Mouse (Mus musculus) stomach, embryonic 16.5 days (tissue): ENCODE results near the gene Serpina1a. TPM values are rescaled to one million over a fixed set of nuclear protein-coding genes. Genes with fewer than 3 reads are reported as not detected.
"Not testable (repeated sequence)": the region's sequence is repeated elsewhere in the genome, so short reads cannot be mapped to it uniquely, and the experiment has no call there.

Experiments used
- ATAC-seq: fragments of 200-750 bp; cut with Nextera tagmentation; 2 replicates; pipeline ENCODE4 v1.8.0; 2017; ENCODE audit warnings: moderate number of reproducible peaks, moderate TSS enrichment; ENCODE audit not compliant: insufficient read depth, low FRiP score
- H3K27ac ChIP-seq: fragments of 300-500 bp; sonication (generic); 2 replicates; pipeline ENCODE4 v1.5.1; 2014; ENCODE audit warnings: low read length
- H3K27me3 ChIP-seq: fragments of 300-500 bp; sonication (generic); 2 replicates; pipeline ENCODE4 v1.6.1; 2014; ENCODE audit warnings: low read length, control low read depth, mixed read lengths; ENCODE audit not compliant: control insufficient read depth, insufficient read depth
- H3K36me3 ChIP-seq: fragments of 300-500 bp; sonication (generic); 2 replicates; pipeline ENCODE4 v1.6.1; 2014; ENCODE audit warnings: low read length; ENCODE audit not compliant: control insufficient read depth, insufficient read depth
- H3K4me1 ChIP-seq: fragments of 300-500 bp; sonication (generic); 2 replicates; pipeline ENCODE4 v1.6.1; 2014; ENCODE audit warnings: low read length, control low read depth, mixed read lengths; ENCODE audit not compliant: control insufficient read depth, insufficient read depth
- H3K4me2 ChIP-seq: fragments of 300-500 bp; sonication (generic); 2 replicates; pipeline ENCODE4 v1.6.1; 2014; ENCODE audit warnings: low read depth, low read length, mixed read lengths
- H3K4me3 ChIP-seq: fragments of 300-500 bp; sonication (generic); replicated peaks from 2 replicates; pipeline ENCODE4 v1.5.1; 2014; ENCODE audit warnings: mild to moderate bottlenecking, low read length
- H3K9ac ChIP-seq: fragments of 300-500 bp; sonication (generic); 2 replicates; pipeline ENCODE4 v1.6.1; 2014; ENCODE audit warnings: low read length
- H3K9me3 ChIP-seq: fragments of 300-500 bp; sonication (generic); replicated peaks from 2 replicates; pipeline ENCODE4 v1.6.1; 2016; ENCODE audit warnings: low read length, control low read depth; ENCODE audit not compliant: control insufficient read depth
- WGBS: fragments of 180-500 bp; shearing (Covaris S2); extraction: QIAGEN DNeasy Blood & Tissue Kit; methylation state at CpG from one replicate; pipeline ENCODE4 v1.1.7; 2014; 5-methylcytosine and 5-hydroxymethylcytosine counted together
- polyA plus RNA-seq: library from polyadenylated mRNA; unstranded; fragments of >200 nt; fragmentation: Nextera tagmentation; extraction: Ambion mirVana; gene quantifications from 2 replicates; pipeline ENCODE4 v1.2.1, GENCODE M21; 2015

Serpina1a gene
- 29.1 and 33.5 TPM in 2 replicates for polyA plus RNA-seq

GRCm38 (mm10) chr12:103863101-103863974 is at the start of gene Serpina1a:
Gene Serpina1a (minus strand): TSS chr12:103863562.
- not testable (repeated sequence) for ATAC-seq, H3K4me3 ChIP-seq, H3K4me1 ChIP-seq, H3K36me3 ChIP-seq, H3K9ac ChIP-seq, H3K4me2 ChIP-seq, H3K9me3 ChIP-seq, H3K27ac ChIP-seq, H3K27me3 ChIP-seq
- WGBS: 66% methylated on average over 9 of the region's 9 CpGs

GRCm38 (mm10) chr12:103909181-103909580 is 45.8 kb upstream of the Serpina1a start:
- WGBS: 93% methylated on average over 11 of the region's 16 CpGs
- H3K4me2 ChIP-seq, ATAC-seq, H3K9ac ChIP-seq, H3K4me3 ChIP-seq, H3K4me1 ChIP-seq, H3K27ac ChIP-seq, H3K27me3 ChIP-seq, H3K36me3 ChIP-seq, H3K9me3 ChIP-seq: not testable (repeated sequence)

DNA sequence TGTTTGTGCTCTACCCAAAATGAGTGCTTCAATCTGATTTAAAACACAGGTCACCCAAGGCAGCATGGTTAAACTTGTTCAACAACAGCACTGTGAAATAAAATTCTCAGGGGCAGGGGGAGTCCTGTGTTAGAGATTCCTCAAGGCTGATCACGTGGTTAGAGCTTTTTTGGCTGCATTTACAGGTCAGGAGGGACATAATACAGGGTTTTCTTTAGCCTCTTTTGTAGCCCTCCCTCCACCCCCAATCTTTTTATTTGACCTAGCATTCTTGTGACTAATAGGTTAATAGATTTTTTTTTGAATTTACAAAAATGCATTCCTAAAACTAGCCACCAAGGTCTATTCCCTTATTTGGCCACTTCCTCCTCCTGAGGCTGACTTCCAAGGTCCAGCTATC is 44.4 kb upstream of the Serpina1a start:
- not testable (repeated sequence) for H3K36me3 ChIP-seq, H3K27ac ChIP-seq, H3K27me3 ChIP-seq, H3K9me3 ChIP-seq, ATAC-seq, H3K9ac ChIP-seq, H3K4me2 ChIP-seq, H3K4me1 ChIP-seq, H3K4me3 ChIP-seq
- WGBS: 16% methylated on average over 1 of the region's 1 CpGs

GRCm38 (mm10) chr12:103904837-103905340 is 41.5 kb upstream of the Serpina1a start, which contains the start of gene Serpina1c:
Gene Serpina1c (minus strand): TSS chr12:103904887.
- not testable (repeated sequence) for H3K4me1 ChIP-seq, H3K27me3 ChIP-seq, H3K9ac ChIP-seq, ATAC-seq, H3K4me2 ChIP-seq, H3K4me3 ChIP-seq, H3K9me3 ChIP-seq, H3K27ac ChIP-seq, H3K36me3 ChIP-seq
- WGBS: 60% methylated on average over 4 of the region's 4 CpGs

GRCm38 (mm10) chr12:103901929-103902328 is 38.6 kb upstream of the Serpina1a start:
- H3K4me1 ChIP-seq, H3K4me3 ChIP-seq, ATAC-seq, H3K27me3 ChIP-seq, H3K27ac ChIP-seq, H3K9me3 ChIP-seq, H3K36me3 ChIP-seq, H3K9ac ChIP-seq, H3K4me2 ChIP-seq: not testable (repeated sequence)
- 72% methylated on average over 3 of the region's 3 CpGs for WGBS

- not testable (repeated sequence) for H3K9me3 ChIP-seq, H3K4me1 ChIP-seq, H3K36me3 ChIP-seq, ATAC-seq, H3K9ac ChIP-seq, H3K4me3 ChIP-seq, H3K27ac ChIP-seq, H3K4me2 ChIP-seq, H3K27me3 ChIP-seq
- 48% methylated on average over 1 of the region's 1 CpGs for WGBS
Observed at GRCm38 (mm10) chr12:103866873-103867272, 3.5 kb upstream of the Serpina1a start.

- no peaks in the 10 kb centered on the region for H3K27me3 ChIP-seq
- WGBS: 64% methylated on average over 3 of the region's 3 CpGs
- no peaks in the 10 kb centered on the region for H3K36me3 ChIP-seq
- H3K9me3 ChIP-seq: no peaks in the 10 kb centered on the region
- no peaks in the 10 kb centered on the region for H3K4me1 ChIP-seq
- no peak overlapping the region for H3K4me3 ChIP-seq
- no peak overlapping the region for H3K9ac ChIP-seq
- ATAC-seq: no peak
- no peak overlapping the region for H3K27ac ChIP-seq
- no peak overlapping the region for H3K4me2 ChIP-seq
Observed at GRCm38 (mm10) chr12:103860976-103861375, 2.4 kb downstream of the Serpina1a start.

DNA sequence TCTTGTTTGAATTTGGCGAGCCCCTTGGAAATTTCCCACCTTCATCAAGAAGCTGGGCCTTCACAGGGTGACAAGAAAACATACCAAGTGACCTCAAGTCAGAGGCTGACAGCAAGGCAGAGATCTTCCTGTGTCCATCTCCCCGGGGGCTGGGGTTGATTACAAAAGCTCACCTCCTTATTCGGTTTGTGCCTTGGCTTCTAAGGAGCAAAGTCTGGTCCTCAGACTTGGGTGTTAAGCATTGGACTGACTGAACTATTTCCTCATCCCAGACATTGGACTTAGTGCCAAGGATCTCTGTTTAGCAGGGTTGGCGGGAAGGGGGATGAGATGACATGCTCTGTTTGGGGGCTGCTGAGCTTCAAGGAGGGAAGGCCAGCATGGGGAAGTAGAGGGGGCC is 2.8 kb downstream of the Serpina1a start:
- 85% methylated on average over 3 of the region's 4 CpGs for WGBS
- H3K27me3 ChIP-seq, H3K4me2 ChIP-seq, H3K9ac ChIP-seq, H3K4me3 ChIP-seq, H3K36me3 ChIP-seq, ATAC-seq, H3K27ac ChIP-seq, H3K9me3 ChIP-seq, H3K4me1 ChIP-seq: not testable (repeated sequence)

- H3K27ac ChIP-seq, H3K4me3 ChIP-seq, H3K36me3 ChIP-seq, H3K4me1 ChIP-seq, H3K9ac ChIP-seq, ATAC-seq, H3K27me3 ChIP-seq, H3K9me3 ChIP-seq, H3K4me2 ChIP-seq: not testable (repeated sequence)
- 78% methylated on average over 3 of the region's 3 CpGs for WGBS
Observed at GRCm38 (mm10) chr12:103859584-103859983, 3.8 kb downstream of the Serpina1a start.
